Mouse (Mus musculus) cortical plate, adult 2 months (tissue): ENCODE measurements around the gene Mysm1.

Experiments
- CTCF ChIP-seq: fragments of 200-500 bp; IDR thresholded peaks from 2 replicates; pipeline ENCODE4 v1.5.1; 2011; ENCODE audit warnings: mild to moderate bottlenecking, control low read depth, low read length; ENCODE audit not compliant: insufficient read depth; ENCODE audit errors: extremely low read depth
- POLR2A ChIP-seq: fragments of 200-500 bp; IDR thresholded peaks from 2 replicates; pipeline ENCODE4 v1.6.1; 2011; ENCODE audit warnings: mild to moderate bottlenecking, low read length, control low read depth; ENCODE audit not compliant: insufficient read depth; ENCODE audit errors: extremely low read depth

- TF ChIP-seq CTCF (no peak), POLR2A (no peak)
Measured at GRCm38 (mm10) chr4:95023350-95023953, 44.6 kb upstream of the Mysm1 start.
